Mouse (Mus musculus): ENCODE results near the gene Vwa2.

- TF ChIP-seq GATA1 (IDR thresholded peaks at IDR 0.05; ENCODE audit: borderline replicate concordance, low read length): no peak
- TF ChIP-seq FLI1 (IDR thresholded peaks at IDR 0.05; ENCODE audit: low read length): no peak
These were observed 71.6 kb downstream of the Vwa2 start for GRCm38 (mm10) chr19:56945621-56946020.
